Comparison of ENCODE assay signal across 19 mouse cellular contexts in genomic region chr1:146719556-146719955, GRCm38 (mm10).
"Had no signal": no experiment of that assay in that cellular context is flagged by ENCODE, and none has a peak within 500 bp of the region (broad histone marks: within the 10 kb centered on the region; RNA-seq: fewer than 3 reads in every experiment).

No protein-coding gene starts in this region.

- H3K9ac ChIP-seq: limb, embryonic 12.5 days; limb, embryonic 15.5 days; liver, embryonic 14.5 days; liver, postnatal 0 days; lung, embryonic 14.5 days; midbrain, embryonic 12.5 days; midbrain, embryonic 15.5 days; neural tube, embryonic 13.5 days had no signal

- H3K27me3 ChIP-seq: limb, embryonic 12.5 days; limb, embryonic 15.5 days; midbrain, embryonic 12.5 days; midbrain, embryonic 15.5 days; neural tube, embryonic 13.5 days had no signal

- H3K4me3 ChIP-seq: limb, embryonic 12.5 days; limb, embryonic 15.5 days; midbrain, embryonic 12.5 days; midbrain, embryonic 15.5 days; neural tube, embryonic 13.5 days had no signal

- H3K4me2 ChIP-seq: limb, embryonic 12.5 days; limb, embryonic 15.5 days; liver, embryonic 11.5 days; lung, embryonic 14.5 days; midbrain, embryonic 12.5 days; midbrain, embryonic 15.5 days; neural tube, embryonic 13.5 days had no signal

- DNase-seq: kidney, adult 18-20 months; kidney, adult 9 months; kidney, postnatal 14 days; kidney, postnatal 4 days; left cerebral cortex, postnatal 4 days; liver, postnatal 0 days; lung, embryonic 14.5 days; retina, postnatal 1 day; right cerebral cortex, postnatal 25 days; spleen, adult 18-20 months; thymus, postnatal 25 days had no signal

- H3K27ac ChIP-seq: limb, embryonic 12.5 days; limb, embryonic 15.5 days; liver, embryonic 14.5 days; macrophage; midbrain, embryonic 12.5 days; midbrain, embryonic 15.5 days; neural tube, embryonic 13.5 days had no signal

- H3K36me3 ChIP-seq: limb, embryonic 12.5 days; limb, embryonic 15.5 days; midbrain, embryonic 12.5 days; midbrain, embryonic 15.5 days; neural tube, embryonic 13.5 days had no signal

- H3K4me1 ChIP-seq: limb, embryonic 12.5 days; limb, embryonic 15.5 days; midbrain, embryonic 12.5 days; midbrain, embryonic 15.5 days; neural tube, embryonic 13.5 days had no signal

- H3K9me3 ChIP-seq: limb, embryonic 12.5 days; limb, embryonic 15.5 days; midbrain, embryonic 12.5 days; midbrain, embryonic 15.5 days; neural tube, embryonic 13.5 days had no signal
